Mouse (Mus musculus) left cerebral cortex, adult 2 months (tissue): ENCODE data around the gene Tnpo1. TPM values are rescaled to one million over a fixed set of nuclear protein-coding genes. Genes with fewer than 3 reads are reported as not detected.

Source experiments
- DNase-seq, 2 experiments: peaks; one replicate each; pipeline ENCODE4 v3.0.0; 2021 to 2022; ENCODE audit warnings: low spot score in 2 of 2, mixed read lengths in 1 of 2; ENCODE audit errors: extremely low spot score in 1 of 2
- H3K27ac ChIP-seq: fragments of 200-600 bp; 2 replicates; pipeline ENCODE4 v1.8.1; 2022
- H3K4me3 ChIP-seq: fragments of 200-600 bp; 2 replicates; pipeline ENCODE4 v1.8.1; 2022
- CTCF ChIP-seq: fragments of 200-600 bp; IDR thresholded peaks from 2 replicates; pipeline ENCODE4 v1.8.1; 2022; ENCODE audit warnings: antibody characterized with exemption, mild to moderate bottlenecking, moderate library complexity
- intact Hi-C: fragments of 180-260 bp; cut with DNase I; formaldehyde crosslinking; loops from one replicate; pipeline ENCODE4 v1.15.1; 2025
- total RNA-seq, 2 experiments: library from RNA; stranded (reverse); gene quantifications; 2 replicates each; pipeline ENCODE4 v1.2.3; 2021

The Tnpo1 gene
- total RNA-seq, 2 experiments from 2014 or later, result 66.9 to 67.5 TPM

DNA sequence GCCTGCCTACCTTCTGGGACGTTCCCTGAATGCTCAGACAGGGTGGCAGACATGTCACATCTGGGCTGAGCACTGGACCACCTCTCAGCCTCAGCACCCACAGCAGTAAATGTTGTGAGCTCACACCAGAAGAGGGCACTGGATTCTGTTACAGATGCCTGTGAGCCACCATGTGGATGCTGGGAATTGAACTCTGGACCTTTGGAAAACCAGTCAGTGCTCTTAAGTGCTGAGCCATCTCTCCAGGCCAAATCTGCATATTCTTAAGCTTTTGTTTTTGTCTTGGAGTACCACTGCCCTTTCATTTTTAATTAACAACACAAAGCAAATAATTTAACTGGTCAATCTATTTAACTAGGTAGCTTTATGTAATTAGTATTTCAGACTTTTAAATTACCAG is 44.2 kb downstream of the Tnpo1 start:
- no peak for DNase-seq
- TF ChIP-seq CTCF, result no peak
- no peak overlapping the region for H3K27ac ChIP-seq
- intact Hi-C loops, result no loop called here
- no peak overlapping the region for H3K4me3 ChIP-seq

DNA sequence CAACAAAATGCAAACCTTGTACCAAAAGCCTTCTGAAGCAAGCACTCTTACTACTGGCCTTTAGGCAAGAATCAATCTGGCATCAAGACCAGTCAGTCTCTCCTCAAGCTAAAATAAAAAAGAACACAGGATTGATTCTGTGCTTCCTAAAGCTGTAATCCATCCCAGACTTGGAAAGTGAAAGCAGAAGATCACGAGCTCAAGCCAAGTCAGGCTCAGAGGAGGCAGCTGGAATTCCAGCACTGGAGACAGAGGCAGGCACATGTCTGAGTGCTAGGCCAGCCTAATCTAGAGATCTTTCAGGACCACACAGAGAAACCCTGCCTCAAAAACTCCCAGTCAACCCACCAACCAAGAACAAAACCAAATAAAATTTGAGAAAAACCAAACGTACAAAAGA is 45.8 kb downstream of the Tnpo1 start:
- no peak for DNase-seq
- no peak for TF ChIP-seq CTCF
- Histone ChIP-seq H3K4me3 (no peak overlapping the region), H3K27ac (0 out of 2 replicates have a peak overlapping the region, but pooled peaks have one; percentile 8)
- intact Hi-C loops, result no loop called here

DNA sequence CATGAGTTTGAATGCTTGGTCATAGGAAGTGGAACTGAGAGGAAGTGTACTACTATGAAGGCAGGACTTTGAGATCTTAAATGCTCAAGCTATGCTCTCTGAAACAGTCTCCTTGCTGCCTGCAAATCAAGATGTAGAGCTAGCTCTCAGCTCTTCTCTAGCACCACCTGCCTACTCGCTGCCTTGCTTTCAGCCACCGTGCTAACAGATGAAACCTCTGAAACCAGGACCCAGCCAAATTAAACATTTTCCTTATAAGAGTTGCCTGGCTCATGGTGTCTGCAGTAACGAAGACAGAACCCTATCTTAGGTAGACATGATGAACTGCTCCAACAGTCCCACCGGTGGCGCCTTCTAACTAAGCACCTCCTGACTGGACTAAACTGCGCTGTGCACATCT is 46.8 kb downstream of the Tnpo1 start:
- DNase-seq, result no peak
- no peak overlapping the region for H3K27ac ChIP-seq
- TF ChIP-seq CTCF, result no peak
- no peak overlapping the region for H3K4me3 ChIP-seq
- intact Hi-C loops, result no loop called here

GRCm38 (mm10) chr13:98877165-98877564 is 49.0 kb downstream of the Tnpo1 start:
- Histone ChIP-seq H3K27ac (no peak overlapping the region), H3K4me3 (no peak overlapping the region)
- intact Hi-C loops, result no loop called here
- no peak for DNase-seq
- TF ChIP-seq CTCF, result no peak

- intact Hi-C loops, result loop anchor here (5.0 kb wide), 2 partner anchors 203 to 218 kb away; no protein-coding TSS in a partner anchor
- Histone ChIP-seq H3K4me3 (no peak overlapping the region), H3K27ac (no peak overlapping the region)
- DNase-seq, result no peak
- TF ChIP-seq CTCF, result no peak
These were observed 51.5 kb downstream of the Tnpo1 start for GRCm38 (mm10) chr13:98874727-98875126.

DNA sequence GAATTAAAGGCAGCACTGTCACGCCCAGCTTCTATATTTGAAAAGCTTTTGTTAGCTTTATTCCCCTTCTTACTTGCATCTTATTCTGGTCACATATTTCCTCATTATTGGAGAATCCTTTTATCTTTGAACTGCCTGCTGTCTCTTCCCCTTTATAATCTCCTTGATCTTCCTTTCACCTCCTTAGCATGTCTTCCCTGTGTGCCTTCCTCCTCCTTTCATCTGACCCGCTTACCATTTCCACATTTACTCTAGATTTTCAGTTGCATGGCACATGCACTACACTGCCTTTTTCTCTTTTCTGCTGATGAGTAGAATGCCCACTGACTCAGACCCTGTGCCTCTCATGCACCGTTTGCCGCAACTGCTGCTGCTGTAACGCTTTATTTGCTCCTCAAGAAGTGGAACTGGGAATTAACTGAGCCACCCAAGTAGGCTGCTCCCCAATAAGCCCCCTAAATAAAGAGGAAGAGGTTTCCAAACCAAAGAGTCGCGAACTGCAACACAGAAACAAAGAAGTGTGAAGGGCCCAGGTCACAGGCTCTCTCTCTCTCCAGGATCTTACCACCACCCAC is 53.8 kb downstream of the Tnpo1 start:
- Histone ChIP-seq H3K4me3 (no peak overlapping the region), H3K27ac (no peak overlapping the region)
- no peak for DNase-seq
- TF ChIP-seq CTCF, result no peak
- intact Hi-C loops, result loop anchor here (5.0 kb wide), 2 partner anchors 205 to 220 kb away; no protein-coding TSS in a partner anchor

- H3K27ac ChIP-seq, result no peak overlapping the region
- H3K4me3 ChIP-seq, result no peak overlapping the region
- no peak for DNase-seq
- TF ChIP-seq CTCF, result no peak
- intact Hi-C loops, result loop anchor here (5.0 kb wide), 2 partner anchors 206 to 221 kb away; no protein-coding TSS in a partner anchor
These were observed 54.9 kb downstream of the Tnpo1 start for GRCm38 (mm10) chr13:98871263-98871662.

GRCm38 (mm10) chr13:98868236-98868923 is 57.8 kb downstream of the Tnpo1 start:
- Histone ChIP-seq H3K4me3 (no peak overlapping the region), H3K27ac (no peak overlapping the region; the same call in 1 of the 2 replicates)
- no peak for DNase-seq
- no peak for TF ChIP-seq CTCF
- intact Hi-C loops, result loop anchor here (5.0 kb wide), 1 partner anchor 284 kb away; no protein-coding TSS in a partner anchor

GRCm38 (mm10) chr13:98867810-98868209 is 58.4 kb downstream of the Tnpo1 start:
- intact Hi-C loops, result loop anchor here (2.0 to 5.0 kb wide), 2 partner anchors 284 to 449 kb away; no protein-coding TSS in a partner anchor
- Histone ChIP-seq H3K4me3 (no peak overlapping the region), H3K27ac (no peak overlapping the region)
- TF ChIP-seq CTCF, result peak; percentile 80
- DNase-seq, result peak in 1 of 2 experiments; percentile 47

DNA sequence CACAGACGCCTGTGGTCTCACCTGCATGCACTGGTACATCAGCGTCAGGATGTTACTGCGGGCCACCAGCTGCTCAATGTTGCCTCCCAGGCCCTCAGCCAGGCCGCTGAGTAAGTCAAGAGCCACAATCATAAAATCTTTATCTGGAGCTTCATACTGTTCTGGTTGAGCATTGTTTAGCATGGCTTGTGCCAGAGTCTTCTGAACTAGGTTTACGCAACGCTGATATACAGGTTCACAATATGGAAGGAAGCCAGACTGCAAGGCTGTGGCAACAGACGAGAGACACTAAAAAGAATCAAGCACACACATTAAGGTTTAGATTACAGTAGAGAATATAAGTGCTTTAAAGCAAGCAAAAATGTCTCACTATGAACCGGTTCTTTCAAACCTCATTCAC is 70.9 kb downstream of the Tnpo1 start:
- intact Hi-C loops, result no loop called here
- Histone ChIP-seq H3K4me3 (no peak overlapping the region), H3K27ac (no peak overlapping the region)
- no peak for DNase-seq
- no peak for TF ChIP-seq CTCF

DNA sequence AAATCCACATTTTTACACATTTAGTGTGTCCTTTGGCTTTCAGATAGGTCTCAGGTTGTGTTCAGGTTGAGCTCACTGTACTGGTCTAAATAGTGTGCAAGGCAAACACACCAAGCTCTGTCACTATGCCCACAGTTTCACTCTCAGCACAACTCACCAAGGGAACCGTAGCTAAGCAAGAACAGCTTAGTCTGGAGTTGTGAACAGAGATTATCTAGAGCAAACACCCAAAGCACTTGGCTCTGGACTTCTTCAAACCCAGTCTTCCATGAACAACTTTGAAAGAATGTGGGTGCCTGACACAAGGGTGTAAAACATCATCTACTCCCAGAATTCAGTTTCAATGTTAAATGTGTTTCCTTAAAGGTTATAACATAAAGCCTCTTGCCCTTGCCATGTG is 80.4 kb downstream of the Tnpo1 start:
- intact Hi-C loops, result no loop called here
- H3K4me3 ChIP-seq, result no peak overlapping the region
- no peak overlapping the region for H3K27ac ChIP-seq
- DNase-seq, result no peak
- TF ChIP-seq CTCF, result no peak

GRCm38 (mm10) chr13:98836423-98837088 is 89.6 kb downstream of the Tnpo1 start:
- no peak overlapping the region for H3K4me3 ChIP-seq
- TF ChIP-seq CTCF, result peak; percentile 38
- H3K27ac ChIP-seq, result no peak overlapping the region
- DNase-seq, result no peak
- intact Hi-C loops, result no loop called here
